Mouse (Mus musculus) CH12F3 (cell line): ENCODE measurements around the gene Slc51b.

Experiments used
- in situ Hi-C: fragments of 300-500 bp; cut with MboI; formaldehyde crosslinking; loops from 2 replicates; pipeline ENCODE4 v1.14.3; 2020; ENCODE audit warnings: low sequenced_read_pairs

The Slc51b gene

GRCm38 (mm10) chr9:65375163-65375934, 47.4 kb downstream of the Slc51b start:
- in situ Hi-C loops: no loop called here

DNA sequence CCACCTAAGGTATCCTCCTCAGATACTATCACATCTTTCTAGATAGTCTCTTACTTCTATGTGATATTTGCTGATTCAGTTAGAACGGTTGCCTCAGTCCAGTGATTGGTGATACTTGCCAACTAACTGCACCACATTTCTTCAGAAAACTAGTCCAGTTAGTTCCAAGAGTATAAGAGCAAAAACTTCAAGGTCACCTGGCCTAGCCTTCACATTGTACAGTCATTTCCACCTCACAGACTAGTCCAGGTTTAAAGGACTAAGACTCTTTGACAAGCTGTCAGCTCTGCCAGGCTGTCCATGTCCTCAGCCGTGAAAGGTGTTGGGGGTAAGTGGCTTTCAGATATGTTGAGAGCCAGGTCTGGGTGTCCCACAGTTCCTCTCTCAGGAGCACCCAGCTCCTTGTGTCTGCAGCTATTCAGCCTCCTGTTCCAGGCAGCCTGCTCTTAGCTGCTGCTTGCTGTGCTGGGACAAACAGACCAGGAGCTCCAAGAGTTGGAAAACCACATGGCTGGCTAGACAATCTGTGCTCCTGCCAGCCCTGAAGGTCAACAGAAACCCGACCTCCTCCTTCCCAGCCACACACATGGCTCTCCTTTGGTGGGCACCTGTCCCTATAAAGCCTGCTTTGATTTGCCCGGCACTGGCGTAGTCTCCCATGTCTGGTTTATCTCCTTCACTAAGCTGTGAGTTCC, 48.1 kb downstream of the Slc51b start:
- in situ Hi-C loops: no loop called here

GRCm38 (mm10) chr9:65372449-65372848, 50.3 kb downstream of the Slc51b start:
- in situ Hi-C loops: no loop called here

DNA sequence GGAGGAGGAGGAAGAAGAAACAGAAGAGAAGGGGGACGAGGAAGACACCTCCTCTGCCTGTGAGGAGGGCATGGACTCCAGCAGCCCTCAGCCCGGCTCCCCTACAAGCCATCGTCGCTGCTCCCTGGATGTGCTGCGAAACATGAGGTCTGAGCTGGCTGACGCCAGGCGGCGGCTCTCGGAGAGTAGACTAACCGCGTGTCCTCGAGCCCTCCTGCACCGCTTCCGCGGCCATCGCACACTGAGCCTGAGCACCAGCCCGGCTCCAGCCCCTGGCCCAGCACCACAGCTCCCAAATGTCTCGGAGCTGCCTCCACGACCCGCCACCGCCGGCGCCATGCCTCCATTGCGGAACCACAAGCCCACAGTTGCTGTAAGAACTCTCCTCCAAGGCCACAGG, 51.0 kb downstream of the Slc51b start:
- in situ Hi-C loops: no loop called here

GRCm38 (mm10) chr9:65365721-65366120, 57.0 kb downstream of the Slc51b start:
- in situ Hi-C loops: no loop called here

- in situ Hi-C loops: no loop called here
Measured at GRCm38 (mm10) chr9:65363684-65364083, 59.1 kb downstream of the Slc51b start.
